Mouse (Mus musculus) adrenal gland, postnatal 10 days (tissue): Measurements from ENCODE around the gene Gpn1. TPM values are rescaled to one million over a fixed set of nuclear protein-coding genes. Genes with fewer than 3 reads are reported as not detected.
A peak's percentile ranks its signal among the peaks of the same experiment; 100 is the strongest.

Source experiments
- DNase-seq: peaks from one replicate; pipeline ENCODE4 v3.0.0; 2021; ENCODE audit warnings: mixed read lengths
- total RNA-seq, 2 experiments: library from RNA; stranded (reverse); gene quantifications; 2 replicates each; pipeline ENCODE4 v1.2.3; 2021

Gene Gpn1
- total RNA-seq, 2 experiments from 2014 or later = 22.9 to 23.3 TPM

- DNase-seq = no peak
Observed at GRCm38 (mm10) chr5:31559401-31559800, 64.9 kb downstream of the Gpn1 start.

GRCm38 (mm10) chr5:31560352-31560751, 65.8 kb downstream of the Gpn1 start:
- no peak for DNase-seq

GRCm38 (mm10) chr5:31562036-31562666, 67.6 kb downstream of the Gpn1 start:
- DNase-seq = peak; percentile 30

Other genes starting within 250 kb of the Gpn1 start
- gene Krtcap3, start 243.1 kb upstream of the Gpn1 start, total RNA-seq = 1 to 10 TPM; 3.0 to 4.9 TPM
- gene Ift172, start 203.6 kb upstream of the Gpn1 start, total RNA-seq = 10 to 100 TPM; 27.7 to 36.2 TPM
- gene Fndc4, start 198.7 kb upstream of the Gpn1 start, total RNA-seq = 10 to 100 TPM in 1 of 2 experiments, 1 to 10 TPM in 1; 6.8 to 10.7 TPM
- gene Gckr, start 197.3 kb upstream of the Gpn1 start, total RNA-seq = 10 to 100 TPM; 14.5 to 32.1 TPM
- gene Zfp512, start 42.3 kb upstream of the Gpn1 start, total RNA-seq = 10 to 100 TPM; 17.8 to 26.0 TPM
- gene 4930548H24Rik, start 9.0 kb upstream of the Gpn1 start, total RNA-seq = under 1 TPM; 0.24 to 0.58 TPM
- 10 to 100 TPM; 27.9 to 28.5 TPM for gene Slc4a1ap, start 32.3 kb downstream of the Gpn1 start, total RNA-seq
- 10 to 100 TPM; 16.0 to 20.9 TPM for gene Supt7l, start 33.1 kb downstream of the Gpn1 start, total RNA-seq
- gene Mrpl33, start 102.2 kb downstream of the Gpn1 start, total RNA-seq = 100 to 1,000 TPM; 282 to 285 TPM
- 10 to 100 TPM in 1 of 2 experiments, 1 to 10 TPM in 1; 9.6 to 13.4 TPM for gene Rbks, start 202.9 kb downstream of the Gpn1 start, total RNA-seq
- gene Babam2, start 202.9 kb downstream of the Gpn1 start, total RNA-seq = 10 to 100 TPM; 55.8 to 84.3 TPM